Mouse (Mus musculus) kidney, postnatal 10 days (tissue): ENCODE measurements around the gene Hdhd5.

Experiments used
- DNase-seq: peaks from one replicate; pipeline ENCODE4 v3.0.0; 2021; ENCODE audit warnings: mixed read lengths

Gene Hdhd5

DNA sequence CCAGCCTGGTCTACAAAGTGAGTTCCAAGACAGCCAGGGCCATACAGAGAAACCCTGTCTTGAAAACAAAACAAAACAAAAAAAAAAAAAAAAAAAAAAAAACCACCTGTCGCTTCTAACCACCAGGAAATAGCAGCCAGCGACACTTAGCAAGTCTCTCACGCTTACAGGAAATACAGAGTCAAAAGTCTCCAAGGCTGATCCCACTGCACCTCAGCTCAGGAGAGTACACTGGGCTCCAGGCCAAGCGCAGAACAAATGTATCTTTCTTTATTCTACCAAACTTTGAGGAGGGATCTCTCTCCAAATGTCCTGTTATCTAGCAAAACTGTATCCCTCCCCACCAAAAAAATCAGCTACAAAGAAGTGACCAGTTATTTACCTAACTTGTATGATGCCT lies 2.0 kb downstream of the Hdhd5 start:
- no peak for DNase-seq

GRCm38 (mm10) chr6:120524796-120525195 lies 6.3 kb downstream of the Hdhd5 start:
- no peak for DNase-seq

DNA sequence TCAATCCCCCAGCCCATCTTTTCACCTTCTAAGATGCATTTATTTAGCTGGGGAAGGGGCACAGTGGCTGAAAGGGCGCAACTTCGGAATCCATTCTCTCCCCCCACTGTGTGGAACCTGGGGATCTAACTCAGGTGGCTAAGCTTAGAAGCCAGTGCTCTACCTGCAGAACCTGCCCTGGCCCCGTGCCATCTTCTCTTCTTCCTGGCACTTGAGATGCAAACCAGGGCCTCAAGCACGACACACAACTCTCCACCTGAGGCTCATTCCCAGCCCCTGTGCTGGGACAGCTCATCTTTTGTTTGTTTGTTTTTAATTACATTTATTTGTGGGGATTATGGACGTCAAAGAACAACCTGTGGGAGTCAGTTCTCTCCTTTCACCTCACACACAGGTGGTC lies 11.5 kb downstream of the Hdhd5 start:
- DNase-seq, result no peak

DNA sequence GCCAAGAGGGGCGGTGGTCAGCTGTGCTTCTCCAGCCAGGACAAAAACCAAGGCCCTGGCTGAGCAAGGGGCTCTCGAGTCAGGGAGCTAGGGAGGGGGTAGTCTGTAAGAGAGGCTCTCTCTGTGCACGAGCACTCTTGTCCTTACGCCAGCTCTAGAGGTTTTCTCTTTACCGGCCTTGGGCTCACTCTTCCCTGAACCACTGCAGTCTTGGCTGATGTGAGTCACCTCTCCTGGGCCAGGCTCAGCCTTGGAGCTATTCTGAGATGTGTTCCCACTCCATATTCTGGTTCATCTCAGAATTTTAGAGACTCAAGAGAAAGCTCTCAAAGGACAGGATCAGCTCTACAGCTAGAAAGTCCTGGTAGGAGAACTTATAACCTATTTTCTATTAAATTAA lies 13.8 kb downstream of the Hdhd5 start:
- no peak for DNase-seq

DNA sequence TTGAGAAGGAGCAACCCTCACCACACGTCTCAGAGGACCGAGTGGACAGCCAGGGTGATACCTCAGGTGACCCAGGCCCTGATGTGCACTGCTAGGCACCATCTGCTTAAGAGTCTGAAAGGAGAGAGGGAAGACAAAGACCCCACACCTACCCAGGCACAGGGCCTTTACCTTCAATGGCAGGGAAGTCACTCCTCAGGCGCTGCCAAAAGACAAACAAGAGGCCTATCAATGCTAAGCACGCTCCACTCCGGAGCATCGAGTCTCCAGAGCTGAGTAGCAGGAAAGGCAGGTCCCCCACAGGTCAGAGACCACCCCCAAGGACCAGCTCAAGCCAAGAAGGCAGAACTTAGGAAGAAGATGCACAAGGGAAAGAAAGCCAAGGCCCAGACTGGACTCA lies 14.2 kb downstream of the Hdhd5 start:
- no peak for DNase-seq

DNA sequence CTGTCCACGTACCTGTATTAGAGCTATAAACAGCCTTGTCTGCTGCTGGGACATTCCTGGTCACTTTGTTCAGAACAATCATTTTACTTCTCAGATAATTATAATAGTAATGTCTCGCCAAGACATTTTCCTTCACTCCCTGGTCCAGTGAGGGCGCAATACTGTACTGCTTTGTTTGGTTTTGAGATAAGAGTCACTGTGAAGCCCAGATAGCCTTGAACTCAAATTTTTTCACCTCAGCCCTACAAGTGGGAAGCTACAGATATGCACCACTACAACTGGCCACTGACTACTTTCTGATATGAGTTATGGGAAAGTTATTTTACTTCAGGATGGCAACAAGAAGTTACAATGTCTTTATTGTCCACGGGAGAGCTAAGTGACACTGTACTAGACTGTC lies 14.7 kb downstream of the Hdhd5 start:
- no peak for DNase-seq

DNA sequence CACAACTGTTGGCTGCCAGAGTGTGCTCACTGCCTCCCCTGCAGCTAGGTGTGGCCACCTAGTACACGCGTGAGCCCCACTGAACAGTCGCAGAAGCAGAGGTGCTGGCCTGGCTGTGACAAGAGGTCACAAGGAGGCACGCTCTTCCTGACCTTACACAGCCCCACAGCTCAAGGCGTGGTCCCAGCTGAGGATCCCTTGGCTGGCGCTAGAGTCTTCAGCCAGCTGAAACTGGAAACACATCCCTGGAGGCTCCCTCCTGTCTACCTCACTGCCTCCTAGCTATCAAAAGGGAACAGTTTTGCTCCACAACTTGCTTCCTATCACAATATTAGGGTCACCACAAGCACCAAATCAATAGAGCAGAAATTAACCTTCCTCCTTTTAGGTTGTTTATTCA lies 19.9 kb downstream of the Hdhd5 start:
- no peak for DNase-seq

- no peak for DNase-seq
Observed at GRCm38 (mm10) chr6:120510425-120510824, 20.7 kb downstream of the Hdhd5 start.

- no peak for DNase-seq
Observed at GRCm38 (mm10) chr6:120509975-120510374, 21.1 kb downstream of the Hdhd5 start.

- no peak for DNase-seq
Observed at GRCm38 (mm10) chr6:120508645-120509044, 22.5 kb downstream of the Hdhd5 start.

DNA sequence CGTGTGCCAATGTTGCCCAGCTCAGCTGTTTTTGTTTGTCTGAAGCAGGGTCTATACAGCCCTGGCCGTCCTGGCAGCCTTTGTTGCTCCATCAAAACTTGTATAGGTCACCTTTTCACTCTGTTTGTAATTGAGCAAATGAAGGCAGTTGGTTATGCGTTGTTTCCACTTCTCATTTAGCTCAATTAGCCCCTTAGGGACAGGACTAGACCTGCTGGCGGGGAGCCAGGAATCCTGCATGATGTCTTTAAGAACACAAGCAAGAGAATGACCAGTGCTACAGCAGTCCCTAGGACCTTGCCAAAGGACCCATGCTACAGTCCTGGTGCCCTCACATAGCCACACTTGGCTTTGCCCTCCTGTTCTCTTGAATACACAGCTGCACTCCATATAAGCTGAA lies 25.6 kb downstream of the Hdhd5 start:
- DNase-seq, result peak; percentile 48

DNA sequence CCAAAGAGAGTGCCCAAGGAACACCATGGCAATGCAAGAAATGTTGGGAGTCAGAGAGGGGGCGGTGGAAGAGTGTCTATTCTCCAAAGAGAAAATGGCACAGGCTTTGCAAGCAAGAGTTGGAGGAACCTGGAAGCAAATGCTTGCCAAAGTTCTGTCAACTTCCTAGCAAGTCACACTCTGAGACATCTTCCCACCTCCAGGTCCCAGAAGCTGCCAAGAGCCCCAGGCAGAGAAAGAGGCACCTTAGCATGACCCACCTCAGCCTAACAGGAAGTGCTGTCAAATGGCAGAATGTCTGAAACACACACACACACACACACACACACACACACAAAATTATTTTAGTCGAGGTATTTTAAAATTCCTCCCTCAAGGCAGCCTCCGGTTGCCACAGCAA lies 27.1 kb downstream of the Hdhd5 start:
- no peak for DNase-seq

- no peak for DNase-seq
Observed at GRCm38 (mm10) chr6:120496544-120496943, 34.6 kb downstream of the Hdhd5 start.

DNA sequence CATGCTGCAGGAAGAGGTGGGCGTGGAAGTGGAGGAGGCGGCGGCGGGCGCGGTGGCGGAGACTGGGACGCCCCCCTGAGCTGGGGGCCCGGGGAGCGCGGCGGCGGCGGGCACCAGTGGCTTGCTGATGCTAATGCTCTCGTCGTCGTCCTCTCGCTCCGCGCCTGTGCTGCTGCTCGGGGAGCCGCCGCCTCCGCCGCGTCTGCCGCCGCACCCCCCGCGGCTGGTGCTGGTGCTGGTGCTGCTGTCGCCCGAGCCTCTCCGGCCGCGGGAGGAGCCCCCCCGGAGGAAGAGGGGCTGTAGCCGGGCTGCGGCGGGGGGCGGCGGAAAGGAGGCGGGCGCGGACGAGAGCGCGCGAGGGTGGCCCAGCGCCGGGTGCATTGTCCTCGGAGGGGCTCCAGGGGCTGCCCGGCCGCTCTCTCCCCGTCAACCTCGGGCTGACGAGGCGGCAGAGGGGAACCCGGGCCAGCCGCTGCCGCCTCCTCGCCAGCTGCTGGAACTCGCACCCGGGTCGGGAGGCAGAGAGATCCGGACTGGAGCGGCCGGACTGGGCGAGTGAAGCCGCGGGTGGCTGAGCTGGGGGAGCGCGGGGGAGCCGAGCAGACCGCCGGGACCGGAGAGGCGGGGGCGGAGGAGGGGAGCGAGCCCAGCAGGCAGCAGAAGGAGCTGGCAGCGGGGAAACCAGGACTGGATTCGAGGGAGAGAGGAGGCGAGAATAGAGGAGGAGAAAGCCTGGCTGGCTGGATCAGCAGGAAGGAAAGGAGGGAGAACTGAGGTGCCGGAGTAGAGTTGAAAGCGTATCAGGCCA lies 37.5 kb downstream of the Hdhd5 start, which contains the start of gene Tmem121b:
Gene Tmem121b, minus strand, starts transcription at position 434 of the 808 bp plus-strand sequence.
- DNase-seq, result peak; percentile 84

- peak; percentile 56 for DNase-seq
Observed at GRCm38 (mm10) chr6:120492499-120493373, 38.4 kb downstream of the Hdhd5 start.

- peak; percentile 21 for DNase-seq
Observed at GRCm38 (mm10) chr6:120491862-120492498, 39.1 kb downstream of the Hdhd5 start.

- DNase-seq, result no peak
Observed at GRCm38 (mm10) chr6:120491064-120491463, 40.1 kb downstream of the Hdhd5 start.

- DNase-seq, result no peak
Observed at GRCm38 (mm10) chr6:120489461-120489860, 41.7 kb downstream of the Hdhd5 start.

DNA sequence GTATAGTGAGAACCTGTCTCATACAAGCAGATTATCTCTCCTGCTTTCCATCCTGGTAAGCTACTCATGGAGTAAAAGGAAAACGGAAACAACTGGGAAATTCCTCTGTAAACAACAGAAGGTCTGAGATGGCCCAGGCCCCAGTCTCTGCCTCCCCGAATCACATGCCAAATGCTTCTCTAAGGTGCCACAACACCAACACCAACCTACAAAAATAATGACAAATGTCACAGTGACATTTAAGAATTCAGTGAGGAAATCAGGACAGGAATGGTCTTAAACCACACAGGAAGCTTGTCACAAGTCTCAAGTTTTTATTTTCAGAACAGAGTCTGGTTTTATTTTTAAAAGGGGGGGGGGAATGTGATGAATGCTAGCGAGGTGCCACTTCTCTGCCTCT lies 42.5 kb downstream of the Hdhd5 start:
- no peak for DNase-seq

DNA sequence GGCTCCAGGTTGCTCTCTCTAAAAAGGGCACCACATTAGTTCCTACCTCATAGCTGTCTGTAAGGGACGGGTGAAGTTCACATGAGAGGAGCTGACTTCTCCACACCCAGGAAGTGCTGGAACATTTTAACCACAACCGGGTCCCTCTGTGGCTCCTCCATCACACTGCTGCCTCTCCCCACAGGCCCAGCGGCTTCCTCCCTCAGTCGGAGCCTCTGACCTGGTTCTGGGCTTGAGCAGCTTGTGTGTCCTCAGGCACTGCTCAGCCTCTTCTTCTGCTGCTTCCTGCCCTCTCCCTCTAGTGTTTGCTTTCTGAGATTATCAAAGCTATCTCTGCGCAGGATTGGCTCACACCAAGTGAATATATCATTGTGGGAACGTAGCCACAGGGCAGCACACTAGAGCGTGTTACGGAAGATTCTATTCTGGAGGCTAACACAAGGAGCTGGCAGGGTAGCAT lies 45.0 kb downstream of the Hdhd5 start:
- DNase-seq, result no peak

DNA sequence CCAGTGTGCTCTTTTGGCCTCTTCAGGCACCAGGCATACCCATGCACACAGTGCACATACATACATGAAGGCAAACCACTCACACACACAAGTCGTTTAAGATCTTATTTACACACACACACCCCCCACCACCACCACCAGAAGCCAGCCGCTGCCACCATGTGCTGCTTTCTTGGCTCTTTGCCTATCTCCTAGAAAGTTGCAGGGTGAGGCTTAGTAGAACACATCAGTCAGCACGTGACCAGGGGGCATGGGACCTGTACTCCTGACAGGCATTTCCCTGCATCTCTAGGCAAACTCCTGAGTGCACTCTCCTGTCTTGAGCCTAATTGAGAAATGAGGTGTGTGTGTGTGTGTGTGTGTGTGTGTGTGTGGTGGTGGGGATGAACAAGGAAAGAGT lies 46.1 kb downstream of the Hdhd5 start:
- no peak for DNase-seq

DNA sequence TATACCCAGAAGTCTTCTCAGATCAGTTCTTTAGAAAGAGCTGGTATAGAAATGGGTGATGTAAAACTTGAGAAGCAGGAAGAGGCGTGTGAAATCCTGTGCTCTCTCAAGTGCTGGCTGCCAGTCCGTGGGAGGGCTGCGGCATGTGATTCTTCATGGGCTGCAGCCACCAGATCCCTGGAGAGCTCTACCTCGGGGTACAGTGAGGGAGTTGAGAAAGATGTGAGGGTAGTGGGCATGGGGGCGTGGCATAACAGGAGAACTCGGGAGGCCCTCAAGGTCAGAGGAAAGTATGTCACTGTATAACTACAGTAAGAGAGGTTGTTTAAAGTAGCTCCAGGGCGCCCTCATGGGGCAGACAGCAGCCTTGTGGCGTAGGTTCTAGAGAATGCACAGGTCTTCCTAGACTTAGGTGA lies 47.9 kb downstream of the Hdhd5 start:
- DNase-seq, result peak; percentile 67

DNA sequence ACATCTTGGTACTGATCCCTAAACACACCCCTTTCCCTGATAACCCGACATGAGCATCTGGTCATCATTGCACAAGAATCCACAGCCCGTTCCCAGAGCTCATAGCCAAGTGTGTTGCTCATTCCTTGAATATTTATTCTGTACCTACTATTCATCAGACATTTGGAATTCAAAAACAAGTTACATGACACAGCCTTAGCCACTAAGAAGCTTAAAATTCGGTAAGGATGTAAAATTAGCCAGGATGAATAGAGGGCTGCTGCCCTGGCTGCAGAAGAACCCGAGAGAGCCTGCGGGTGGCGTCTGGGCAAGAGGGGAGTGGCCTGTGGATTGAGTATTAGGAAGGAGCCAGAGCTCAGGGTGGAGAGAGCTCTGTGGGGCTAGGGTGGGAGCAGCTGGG lies 48.4 kb downstream of the Hdhd5 start:
- DNase-seq, result no peak
